Mouse (Mus musculus) kidney, postnatal 0 days (tissue): ENCODE measurements around the gene Gpx8. TPM values are rescaled to one million over a fixed set of nuclear protein-coding genes. Genes with fewer than 3 reads are reported as not detected.
A peak's percentile ranks its signal among the peaks of the same experiment; 100 is the strongest.

Experiments used
- ATAC-seq: fragments of 200-750 bp; cut with Nextera tagmentation; replicated peaks from 2 replicates; pipeline ENCODE4 v1.8.0; 2017; ENCODE audit warnings: low read depth, moderate number of reproducible peaks, moderate TSS enrichment, moderate library complexity; ENCODE audit not compliant: low FRiP score
- DNase-seq: peaks from one replicate; pipeline ENCODE4 v3.0.0-alpha.2; 2016; ENCODE audit warnings: low spot score
- H3K27ac ChIP-seq: fragments of 300-500 bp; sonication (generic); 2 replicates; pipeline ENCODE4 v1.5.1; 2014; ENCODE audit warnings: mild to moderate bottlenecking
- H3K27me3 ChIP-seq: fragments of 300-500 bp; sonication (generic); 2 replicates; pipeline ENCODE4 v1.6.1; 2014; ENCODE audit warnings: low read length, mixed read lengths; ENCODE audit not compliant: insufficient read depth
- H3K36me3 ChIP-seq: fragments of 300-500 bp; sonication (generic); 2 replicates; pipeline ENCODE4 v1.6.1; 2014; ENCODE audit warnings: low read length, mixed read lengths; ENCODE audit not compliant: insufficient read depth
- H3K4me1 ChIP-seq: fragments of 300-500 bp; sonication (generic); replicated peaks from 2 replicates; pipeline ENCODE4 v1.6.1; 2014; ENCODE audit warnings: antibody characterized with exemption, low read length, mixed read lengths; ENCODE audit not compliant: insufficient read depth
- H3K4me2 ChIP-seq: fragments of 300-500 bp; sonication (generic); 2 replicates; pipeline ENCODE4 v1.6.1; 2014; ENCODE audit warnings: mild to moderate bottlenecking, low read length, moderate library complexity, mixed read lengths
- H3K4me3 ChIP-seq: fragments of 300-500 bp; sonication (generic); replicated peaks from 2 replicates; pipeline ENCODE4 v1.5.1; 2014; ENCODE audit warnings: low read depth, low read length
- H3K9ac ChIP-seq: fragments of 300-500 bp; sonication (generic); 2 replicates; pipeline ENCODE4 v1.6.1; 2014; ENCODE audit warnings: low read depth, low read length
- H3K9me3 ChIP-seq: fragments of 300-500 bp; sonication (generic); replicated peaks from 2 replicates; pipeline ENCODE4 v1.6.1; 2016; ENCODE audit warnings: low read length, inconsistent platforms, mixed read lengths
- CTCF ChIP-seq: IDR thresholded peaks from 2 replicates; pipeline ENCODE4 v1.5.1; 2016; ENCODE audit warnings: antibody characterized with exemption, low read depth, mild to moderate bottlenecking, moderate library complexity
- WGBS: fragments of 180-500 bp; shearing (Covaris S2); extraction: QIAGEN DNeasy Blood & Tissue Kit; methylation state at CpG from one replicate; pipeline ENCODE4 v1.1.7; 2014; 5-methylcytosine and 5-hydroxymethylcytosine counted together
- polyA plus RNA-seq: library from polyadenylated mRNA; unstranded; fragments of >200 nt; fragmentation: Nextera tagmentation; extraction: Ambion mirVana; gene quantifications from 2 replicates; pipeline ENCODE4 v1.2.1, GENCODE M21; 2015

Gene Gpx8
- polyA plus RNA-seq, 1 experiment from 2014 or later: 165 TPM

GRCm38 (mm10) chr13:113012683-113013082, 33.5 kb downstream of the Gpx8 start:
- Histone ChIP-seq H3K9me3 (no peaks in the 10 kb centered on the region), H3K4me3 (no peak overlapping the region), H3K36me3 (no peaks in the 10 kb centered on the region), H3K27ac (no peak overlapping the region), H3K27me3 (no peaks in the 10 kb centered on the region), H3K4me1 (no peaks in the 10 kb centered on the region), H3K4me2 (peak overlapping the region; percentile 54), H3K9ac (no peak overlapping the region)
- 79% methylated on average over 6 of the region's 6 CpGs for WGBS
- no peak for ATAC-seq
- no peak for TF ChIP-seq CTCF
- DNase-seq: no peak

DNA sequence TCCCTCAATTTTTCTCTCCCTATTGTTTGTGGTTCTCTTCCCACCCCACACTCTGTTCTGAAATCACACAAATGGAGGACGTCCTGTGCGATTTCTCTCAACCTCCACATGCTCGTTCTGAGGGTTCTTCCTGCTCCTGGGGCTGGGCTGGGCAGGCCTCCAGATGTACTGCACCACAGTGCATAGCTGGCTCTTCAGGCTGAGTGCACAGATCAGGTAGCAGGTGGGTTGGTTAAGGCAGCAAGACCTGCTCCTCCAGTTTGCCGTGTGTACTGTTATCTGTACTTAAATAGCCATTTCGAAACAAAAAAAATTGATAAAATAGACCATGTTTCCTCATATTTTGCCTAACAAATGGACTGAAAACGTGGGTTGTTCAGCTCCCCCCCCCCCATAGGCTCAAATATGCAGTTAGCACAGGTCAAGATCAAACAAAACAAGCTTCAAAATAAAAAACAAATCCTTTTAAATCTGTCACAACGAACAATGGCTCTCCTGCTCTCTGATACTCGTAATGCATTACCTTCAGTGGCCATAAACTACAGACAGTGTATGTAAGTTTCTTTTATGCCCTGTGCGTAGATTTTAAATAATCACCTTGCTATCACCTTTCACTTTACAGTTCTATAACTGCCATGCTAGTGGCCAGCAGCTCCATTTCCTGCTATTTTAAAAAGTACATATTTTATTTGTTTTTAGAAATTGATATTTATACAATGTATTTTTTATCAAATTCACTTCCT, 45.5 kb downstream of the Gpx8 start:
- TF ChIP-seq CTCF: no peak
- ATAC-seq: no peak
- Histone ChIP-seq H3K27ac (no peak overlapping the region), H3K4me2 (no peak overlapping the region), H3K4me3 (no peak overlapping the region), H3K36me3 (no peaks in the 10 kb centered on the region), H3K9ac (no peak overlapping the region), H3K9me3 (no peaks in the 10 kb centered on the region), H3K27me3 (peaks cover 38% of the 10 kb centered on the region), H3K4me1 (0 out of 2 replicates have a peak, but pooled peaks cover 8% of the 10 kb centered on the region)
- 63% methylated on average over 9 of the region's 9 CpGs for WGBS
- no peak for DNase-seq

DNA sequence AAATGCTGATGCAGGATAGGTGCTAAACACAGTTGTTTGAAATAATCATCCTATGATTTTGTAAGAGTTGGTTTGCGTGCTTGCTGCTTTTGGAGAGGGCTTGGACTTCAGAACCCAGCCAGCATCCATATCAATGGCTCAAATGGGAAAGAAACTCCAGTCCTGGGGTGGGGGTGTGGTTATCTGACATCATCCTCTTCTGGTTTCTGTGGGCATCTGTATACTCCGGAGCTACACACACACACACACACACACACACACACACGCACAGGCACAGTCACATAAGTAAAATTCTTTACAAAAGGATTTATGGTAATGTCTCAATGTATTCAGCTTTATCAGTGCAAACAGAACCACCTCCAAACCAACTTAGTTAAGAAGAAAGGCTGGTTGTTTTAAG, 46.1 kb downstream of the Gpx8 start:
- no peak for ATAC-seq
- TF ChIP-seq CTCF: no peak
- Histone ChIP-seq H3K36me3 (no peaks in the 10 kb centered on the region), H3K27ac (no peak overlapping the region), H3K4me1 (0 out of 2 replicates have a peak, but pooled peaks cover 8% of the 10 kb centered on the region), H3K4me3 (no peak overlapping the region), H3K9me3 (no peaks in the 10 kb centered on the region), H3K9ac (no peak overlapping the region), H3K27me3 (peaks cover 42% of the 10 kb centered on the region), H3K4me2 (no peak overlapping the region)
- WGBS: 69% methylated on average over 3 of the region's 3 CpGs
- DNase-seq: no peak

DNA sequence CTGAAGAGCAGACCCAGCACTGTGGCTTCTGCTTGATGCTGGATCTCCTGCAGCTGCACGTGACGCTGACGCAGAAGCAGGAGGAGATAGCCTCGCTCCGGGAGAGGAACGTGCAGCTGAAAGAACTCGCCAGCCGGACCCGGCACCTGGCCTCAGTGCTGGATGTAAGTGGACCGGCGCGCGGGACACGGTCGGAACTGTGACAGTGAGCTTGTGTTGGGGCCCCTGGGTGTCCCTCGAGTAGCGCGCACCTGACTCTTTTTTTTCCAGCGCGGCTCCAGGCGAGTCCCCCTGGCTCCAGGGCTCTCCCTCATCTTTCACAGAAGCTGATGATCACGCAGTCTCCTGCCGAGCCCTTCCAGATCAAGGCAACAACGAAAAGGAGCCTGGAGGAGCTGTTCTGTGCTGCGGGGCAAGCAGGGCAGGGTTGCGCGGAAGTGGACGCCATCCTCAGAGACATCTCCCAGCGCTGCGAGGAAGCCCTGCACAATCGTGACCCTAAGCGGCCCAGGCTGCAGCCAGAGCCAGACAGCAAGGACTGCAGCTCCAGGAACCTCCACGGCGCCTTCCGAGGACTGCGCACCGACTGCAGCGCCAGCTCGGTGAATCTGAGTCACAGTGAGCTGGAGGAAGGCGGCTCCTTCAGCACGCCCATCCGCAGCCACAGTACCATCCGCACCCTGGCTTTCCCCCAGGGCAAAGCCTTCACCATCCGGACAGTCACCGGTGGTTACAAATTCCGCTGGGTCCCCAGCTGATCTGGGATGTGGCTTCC, 47.6 kb downstream of the Gpx8 start:
- ATAC-seq (no peak), DNase-seq (peak; percentile 39)
- Histone ChIP-seq H3K4me2 (peak overlapping the region; percentile 75), H3K4me1 (peaks cover 16% of the 10 kb centered on the region; the same call in 1 of the 2 replicates), H3K36me3 (no peaks in the 10 kb centered on the region), H3K27me3 (peaks cover 56% of the 10 kb centered on the region), H3K27ac (no peak overlapping the region), H3K9ac (peak overlapping the region; percentile 18; the same call in 1 of the 2 replicates), H3K4me3 (peak overlapping the region; percentile 31), H3K9me3 (no peaks in the 10 kb centered on the region)
- no peak for TF ChIP-seq CTCF
- under 1% methylated on average over 46 of the region's 46 CpGs for WGBS

DNA sequence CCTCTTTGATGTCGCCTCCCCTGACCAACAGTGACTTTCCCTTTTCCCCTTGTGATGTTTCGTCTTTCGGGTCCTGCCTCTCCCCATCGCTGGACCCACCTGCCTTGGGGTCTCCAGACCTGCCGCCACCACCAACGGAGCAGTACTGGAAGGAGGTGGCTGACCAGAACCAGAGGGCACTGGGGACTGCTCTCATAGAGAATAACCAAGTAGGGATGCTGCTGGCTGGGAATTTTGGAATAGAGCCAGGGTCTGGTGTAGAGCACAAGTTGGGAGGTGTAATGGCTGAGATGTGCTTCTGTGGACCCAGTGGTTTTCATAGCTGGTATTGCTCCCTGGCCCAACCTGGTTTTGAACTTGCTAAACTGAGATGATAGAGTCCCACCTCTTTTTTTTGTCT, 48.8 kb downstream of the Gpx8 start:
- Histone ChIP-seq H3K27ac (no peak overlapping the region), H3K9ac (no peak overlapping the region), H3K4me3 (no peak overlapping the region), H3K9me3 (no peaks in the 10 kb centered on the region), H3K4me2 (no peak overlapping the region), H3K27me3 (peaks cover 66% of the 10 kb centered on the region), H3K36me3 (no peaks in the 10 kb centered on the region), H3K4me1 (peaks cover 18% of the 10 kb centered on the region; the same call in 1 of the 2 replicates)
- ATAC-seq: no peak
- 75% methylated on average over 6 of the region's 6 CpGs for WGBS
- no peak for TF ChIP-seq CTCF
- DNase-seq: no peak

DNA sequence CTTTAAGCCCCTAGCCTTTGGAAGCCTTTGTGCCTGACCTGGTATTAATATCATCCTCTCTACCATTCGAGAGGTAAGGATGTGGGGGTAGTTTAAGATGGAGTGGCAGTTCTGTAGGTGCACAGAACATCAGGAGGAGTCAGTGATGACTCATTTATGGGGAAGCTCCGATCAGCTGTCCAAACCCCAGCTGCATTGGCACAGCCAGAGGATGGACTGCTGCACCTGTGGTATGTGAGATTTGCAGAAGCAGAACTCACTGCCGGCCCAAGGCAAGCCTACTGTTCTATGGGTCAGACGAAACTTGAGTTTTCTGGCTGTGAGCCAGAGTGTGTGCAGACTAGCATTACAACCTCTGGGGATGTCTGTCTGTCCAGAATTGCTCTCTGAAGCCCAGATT, 49.8 kb downstream of the Gpx8 start:
- H3K36me3 ChIP-seq: no peaks in the 10 kb centered on the region
- H3K9ac ChIP-seq: no peak overlapping the region
- H3K27ac ChIP-seq: no peak overlapping the region
- ATAC-seq (no peak), DNase-seq (no peak)
- H3K9me3 ChIP-seq: no peaks in the 10 kb centered on the region
- no peak for TF ChIP-seq CTCF
- no peak overlapping the region for H3K4me3 ChIP-seq
- H3K4me2 ChIP-seq: no peak overlapping the region
- WGBS: 34% methylated on average over 4 of the region's 4 CpGs
- H3K4me1 ChIP-seq: peaks cover 18% of the 10 kb centered on the region; the same call in 1 of the 2 replicates
- peaks cover 71% of the 10 kb centered on the region for H3K27me3 ChIP-seq
